Mouse (Mus musculus) lung, postnatal 4 days (tissue): ENCODE data around the gene Ovol1.

Experiments used
- DNase-seq, 2 experiments: peaks; one replicate each; pipeline ENCODE4 v3.0.0; 2021

The Ovol1 gene

GRCm38 (mm10) chr19:5568470-5569140 is 8.2 kb upstream of the Ovol1 start:
- peak; percentile 86 to 90 for DNase-seq

- DNase-seq = peak; percentile 94 to 95
Observed at GRCm38 (mm10) chr19:5567534-5568469, 7.4 kb upstream of the Ovol1 start, which contains the start of gene Ap5b1. TSS of gene Ap5b1 (plus strand) at chr19:5568025.

DNA sequence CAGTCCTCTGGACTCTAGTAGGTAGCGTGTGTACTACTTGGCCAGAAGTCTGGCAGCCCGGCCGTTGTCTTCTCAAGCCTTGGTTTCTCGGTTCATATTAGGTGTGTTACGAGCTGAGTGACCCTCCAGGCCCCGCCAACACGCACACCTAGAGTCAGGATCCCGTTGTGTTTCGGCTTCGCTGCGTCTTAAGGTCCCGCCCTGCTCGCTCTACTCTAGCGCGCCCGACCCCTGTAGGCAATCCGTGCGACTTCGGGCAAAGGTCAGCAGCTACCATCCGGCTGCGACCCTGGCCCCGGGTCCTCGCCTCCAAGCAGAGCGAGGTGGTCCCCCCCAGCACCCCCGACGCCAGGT is 6.7 kb upstream of the Ovol1 start:
- no peak for DNase-seq

GRCm38 (mm10) chr19:5566316-5566715 is 5.9 kb upstream of the Ovol1 start:
- DNase-seq = no peak

DNA sequence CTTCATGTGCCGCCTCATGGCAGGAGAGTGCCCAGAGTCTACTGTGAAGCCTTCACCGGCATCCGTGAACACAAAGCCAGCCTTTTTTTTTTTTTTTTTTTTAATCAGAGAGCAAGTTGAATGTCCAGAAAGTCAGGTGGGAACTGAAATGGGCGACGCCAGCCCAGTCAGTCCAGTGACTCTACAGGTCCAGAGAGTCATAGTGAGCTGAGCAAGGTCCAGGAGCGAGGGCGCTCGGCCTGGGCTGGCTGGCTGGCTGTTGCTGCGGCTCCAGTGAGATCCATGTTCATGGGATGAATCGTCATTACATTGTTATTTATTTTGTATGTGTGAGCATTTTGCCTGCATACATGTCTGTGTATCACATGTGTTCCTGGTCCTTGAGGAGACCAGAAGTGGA is 2.3 kb upstream of the Ovol1 start:
- DNase-seq = no peak

- no peak for DNase-seq
Observed at GRCm38 (mm10) chr19:5561886-5562285, 1.4 kb upstream of the Ovol1 start.

GRCm38 (mm10) chr19:5561252-5561790 is 875 bp upstream of the Ovol1 start:
- no peak for DNase-seq

GRCm38 (mm10) chr19:5559631-5560456 is 602 bp downstream of the Ovol1 start:
- peak in 1 of 2 experiments; percentile 25 for DNase-seq

GRCm38 (mm10) chr19:5559229-5559628 is 1.2 kb downstream of the Ovol1 start:
- DNase-seq = no peak

GRCm38 (mm10) chr19:5558770-5559169 is 1.7 kb downstream of the Ovol1 start:
- DNase-seq = no peak

GRCm38 (mm10) chr19:5558169-5558568 is 2.3 kb downstream of the Ovol1 start:
- DNase-seq = no peak

- DNase-seq = peak; percentile 34 to 60
Observed at GRCm38 (mm10) chr19:5554212-5554611, 6.2 kb downstream of the Ovol1 start.

GRCm38 (mm10) chr19:5553802-5554201 is 6.6 kb downstream of the Ovol1 start:
- no peak for DNase-seq

- no peak for DNase-seq
Observed at GRCm38 (mm10) chr19:5547471-5548056, 12.9 kb downstream of the Ovol1 start.

DNA sequence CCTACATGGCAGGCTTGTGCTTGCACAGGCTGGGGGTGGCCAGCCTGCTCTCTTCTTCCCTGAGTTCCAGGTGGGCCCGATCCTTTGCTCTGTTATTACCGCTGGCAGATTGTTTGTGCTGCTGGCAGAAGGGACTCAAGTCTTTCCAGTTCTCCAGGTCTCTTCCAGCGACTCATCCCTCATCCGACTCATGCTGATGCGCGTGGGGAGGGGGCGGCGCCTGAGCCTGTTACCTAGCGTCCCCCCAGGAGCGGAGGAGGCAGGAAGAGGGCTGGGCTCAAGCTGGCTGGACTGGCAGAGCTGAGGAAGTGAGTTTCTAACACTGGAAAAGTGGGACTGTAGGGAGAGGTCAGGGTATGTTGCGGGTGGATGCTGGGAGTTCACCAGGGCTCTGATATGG is 16.4 kb downstream of the Ovol1 start:
- no peak for DNase-seq

DNA sequence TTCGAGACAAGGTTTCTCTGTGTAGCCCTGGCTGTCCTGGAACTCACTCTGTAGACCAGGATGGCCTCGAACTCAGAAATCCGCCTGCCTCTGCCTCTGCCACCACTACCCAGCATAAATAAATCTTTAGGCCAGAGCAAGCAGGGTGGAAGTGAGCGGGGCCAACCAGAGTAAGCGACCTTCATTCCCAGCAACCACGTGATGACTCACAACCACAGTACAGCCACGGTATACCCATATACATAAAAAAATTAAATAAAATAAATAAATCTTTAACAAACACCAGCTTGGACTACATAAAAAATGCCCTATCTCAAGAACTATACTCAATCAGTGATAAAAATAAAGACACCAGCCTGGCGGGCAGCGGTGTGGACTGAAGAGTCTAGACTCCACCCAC is 17.1 kb downstream of the Ovol1 start:
- DNase-seq = no peak

GRCm38 (mm10) chr19:5538786-5539185 is 21.7 kb downstream of the Ovol1 start:
- no peak for DNase-seq

DNA sequence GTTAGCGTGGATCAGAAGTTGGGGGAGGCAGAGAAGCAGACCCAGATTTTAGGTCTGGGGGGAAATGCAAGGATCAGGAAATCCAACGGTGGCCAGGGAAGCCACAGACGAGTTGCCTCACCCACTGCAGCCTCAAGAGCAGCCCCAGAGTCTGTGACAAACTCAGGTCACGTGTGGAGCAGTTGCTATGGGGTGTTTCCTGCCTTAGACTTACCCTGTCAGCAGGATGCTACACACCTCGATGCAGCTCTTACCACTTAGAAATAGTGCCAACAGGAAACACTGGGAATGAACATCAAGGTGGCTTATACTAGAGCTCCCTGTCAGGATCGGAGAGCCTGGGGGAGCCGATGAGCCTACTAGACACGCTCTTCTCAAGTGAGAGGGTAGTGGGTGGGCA is 27.9 kb downstream of the Ovol1 start:
- no peak for DNase-seq

DNA sequence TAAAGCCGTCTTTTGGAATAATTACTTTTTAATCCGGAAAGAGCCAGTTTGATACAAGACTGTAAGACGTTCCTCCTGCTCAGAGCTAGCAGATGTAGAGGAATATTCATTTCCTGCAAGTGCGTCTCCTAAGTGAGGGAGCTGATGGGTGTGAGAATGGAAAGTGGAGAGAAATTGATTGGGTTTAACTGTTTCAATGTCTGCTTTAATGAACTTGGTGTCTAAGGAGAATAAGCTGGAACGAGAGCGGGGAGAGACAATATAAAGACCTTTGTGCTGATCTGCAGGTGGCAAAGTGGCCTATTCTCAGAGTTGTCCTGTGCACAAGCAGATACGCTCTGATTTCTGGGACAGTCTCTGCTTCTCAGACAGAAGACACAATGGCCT is 30.3 kb downstream of the Ovol1 start:
- DNase-seq = no peak

DNA sequence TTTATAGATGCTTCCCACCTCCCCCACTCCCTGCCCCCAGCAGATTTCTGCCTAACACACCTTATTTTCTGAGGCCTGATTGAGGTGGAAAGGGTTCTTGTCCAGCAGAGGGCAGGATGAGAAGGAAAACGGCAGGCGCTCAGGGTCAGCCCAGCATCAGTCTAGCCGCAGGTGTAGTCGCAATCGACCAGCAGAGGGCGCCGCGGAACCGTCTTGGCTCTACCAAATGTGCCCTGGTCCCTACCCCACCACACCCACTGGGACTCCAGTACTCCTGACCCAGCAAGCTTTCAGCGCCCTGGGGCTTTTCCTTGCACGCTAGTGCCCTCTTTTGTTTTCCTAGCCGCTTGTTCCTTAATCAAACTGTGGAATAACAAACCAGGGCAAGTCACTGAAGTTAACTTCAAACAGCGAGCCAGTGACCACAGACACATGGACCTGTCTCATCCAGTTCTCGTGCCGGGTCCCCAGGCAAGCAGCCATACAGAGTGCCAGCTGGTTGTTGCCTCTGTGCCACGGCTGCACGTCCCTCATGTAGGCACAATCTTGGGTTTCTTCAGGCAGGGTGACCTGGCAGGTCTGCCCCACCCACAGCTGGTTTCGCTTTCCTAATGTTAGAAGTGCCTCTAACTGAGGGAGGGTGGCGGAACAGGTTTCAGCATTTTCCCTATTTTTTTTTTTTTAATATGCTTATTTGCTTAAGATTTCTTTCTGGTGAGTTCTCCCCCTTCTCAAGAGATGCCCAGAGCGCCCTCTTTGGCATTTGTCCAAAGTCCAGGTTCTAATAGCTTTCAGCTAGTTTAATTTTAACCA is 30.9 kb downstream of the Ovol1 start:
- peak; percentile 95 to 98 for DNase-seq

DNA sequence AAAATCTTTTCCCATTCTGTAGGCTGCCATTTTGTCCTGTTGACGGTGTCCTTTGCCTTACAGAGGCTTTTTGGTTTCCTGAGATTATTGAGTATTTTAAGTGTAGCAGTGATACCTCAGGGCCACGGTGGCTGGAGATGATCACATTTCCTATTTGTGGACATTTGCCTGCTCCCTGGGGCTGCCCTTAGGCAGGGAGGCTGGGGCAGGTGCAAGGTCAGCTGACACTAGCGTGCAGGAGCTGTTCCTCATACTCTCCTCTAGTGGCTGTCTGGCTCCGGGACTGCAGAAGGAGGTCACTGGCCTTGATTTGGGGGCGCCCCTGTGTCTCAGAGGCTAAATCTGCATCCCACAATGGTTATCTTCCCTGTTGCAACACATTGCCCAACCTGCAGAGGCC is 35.2 kb downstream of the Ovol1 start:
- DNase-seq = no peak

- no peak for DNase-seq
Observed at GRCm38 (mm10) chr19:5518721-5519120, 41.7 kb downstream of the Ovol1 start.
